Mouse (Mus musculus): ENCODE measurements at regions not wholly inside any gene's neighbourhood (a gene's known extent, or its start where the extent isn't known, plus 50 kb on each side); places are given as distances from the start of the nearest gene placed in this dataset.

GRCm38 (mm10) chr12:94155110-94155858, 1536.7 kb upstream of the Flrt2 start:
- no peak for DNase-seq

DNA sequence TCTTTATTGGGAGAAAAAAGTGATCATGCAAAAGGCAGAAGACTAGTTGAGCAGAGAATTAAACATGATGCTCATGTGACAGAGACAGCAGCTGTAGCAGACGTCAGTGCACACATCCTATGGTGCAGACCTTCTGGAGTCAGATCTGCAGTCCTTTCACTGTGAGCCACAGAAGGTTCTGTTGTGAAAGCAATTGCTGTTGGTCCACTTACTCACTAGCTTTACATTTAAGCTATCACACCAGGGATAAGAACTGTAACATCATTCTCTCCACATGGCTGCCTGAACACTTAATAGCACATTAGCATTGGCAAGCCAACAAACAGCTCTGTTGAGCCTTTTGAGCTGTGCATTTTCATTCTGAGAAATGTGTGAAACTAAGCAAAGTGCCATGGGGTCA, 1509.7 kb upstream of the Flrt2 start:
- DNase-seq, result no peak

DNA sequence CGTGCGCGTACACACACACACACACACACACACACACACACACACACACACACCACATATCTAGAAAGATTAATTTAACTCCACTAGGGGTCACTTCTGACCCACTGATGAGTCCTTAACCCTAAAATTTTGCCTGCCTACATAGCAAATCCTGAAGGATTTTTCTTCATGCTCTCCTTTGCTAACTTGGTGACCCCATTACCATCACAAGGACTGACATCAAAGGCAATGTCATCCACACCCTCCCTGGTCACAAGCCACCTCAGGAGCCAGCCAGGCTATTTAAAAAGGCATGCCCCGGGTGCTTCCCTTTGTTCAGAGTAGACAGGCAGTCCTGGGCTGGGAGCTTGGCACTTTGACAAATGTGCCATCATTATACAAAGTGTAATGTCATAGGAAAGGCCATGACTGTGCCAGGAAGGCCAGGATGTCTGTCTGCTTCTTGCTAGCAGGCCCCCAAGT, 1501.4 kb upstream of the Flrt2 start:
- no peak for DNase-seq

DNA sequence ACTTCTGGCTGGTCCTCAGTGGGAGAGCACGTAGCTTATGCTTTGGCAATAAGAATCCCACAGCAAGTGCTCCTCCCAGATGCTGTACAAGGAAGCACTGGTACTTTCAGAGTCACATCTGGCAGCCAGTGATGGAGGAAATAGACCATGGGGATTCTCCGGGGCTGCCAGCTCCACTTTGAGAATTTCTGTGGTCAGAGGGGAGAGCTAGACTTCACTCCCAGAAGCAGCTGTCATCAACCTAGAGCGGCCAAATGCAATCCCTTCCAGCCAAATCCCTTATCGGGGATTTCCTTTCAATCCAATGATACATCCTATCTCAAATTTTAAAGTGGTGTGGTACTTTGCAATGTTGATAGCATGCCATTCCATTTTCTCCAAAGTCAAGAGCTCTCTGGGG, 1474.1 kb upstream of the Flrt2 start:
- no peak for DNase-seq

GRCm38 (mm10) chr12:94229894-94230293, 1462.1 kb upstream of the Flrt2 start:
- no peak for DNase-seq

DNA sequence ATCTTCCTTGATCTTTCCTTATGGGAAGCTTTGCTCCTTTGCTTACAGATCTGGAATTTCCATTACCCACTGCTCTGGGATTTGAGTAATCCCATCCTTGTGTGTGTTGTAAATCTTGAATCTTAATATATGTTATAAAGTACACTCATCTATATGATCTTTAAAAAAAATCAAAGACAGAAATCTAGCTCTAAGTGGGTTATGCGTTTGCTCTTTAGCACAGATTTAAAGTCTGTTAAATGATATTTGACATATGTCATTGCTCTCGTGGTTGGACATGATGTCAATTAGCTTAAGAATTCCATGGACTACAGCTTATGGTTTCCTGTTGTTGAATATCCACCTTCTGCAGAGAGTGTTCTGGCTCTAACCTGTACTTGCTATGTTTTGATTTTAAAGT, 1446.7 kb upstream of the Flrt2 start:
- no peak for DNase-seq

DNA sequence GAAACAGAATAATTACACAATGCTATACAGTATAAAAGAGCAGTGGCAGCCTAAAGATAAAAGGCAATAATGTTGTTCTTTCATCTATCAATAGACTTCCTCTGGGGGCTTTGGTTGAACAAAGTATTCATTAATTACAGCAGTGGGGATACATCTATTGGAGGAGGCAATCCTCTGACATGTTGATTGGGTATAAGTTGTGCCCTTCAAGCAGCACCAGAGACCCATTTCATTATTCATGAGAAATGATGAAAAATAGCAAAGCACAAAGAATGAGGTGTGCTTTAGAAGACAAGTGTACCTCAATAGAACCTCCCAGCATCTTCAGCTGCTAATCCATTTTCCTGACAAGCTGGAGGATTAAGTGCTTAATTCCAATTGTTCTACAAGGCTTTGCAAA, 1444.7 kb upstream of the Flrt2 start:
- no peak for DNase-seq

- no peak for DNase-seq
These were observed 1438.9 kb upstream of the Flrt2 start for GRCm38 (mm10) chr12:94252957-94253633.

- no peak for DNase-seq
These were observed 1411.1 kb upstream of the Flrt2 start for GRCm38 (mm10) chr12:94280946-94281345.

DNA sequence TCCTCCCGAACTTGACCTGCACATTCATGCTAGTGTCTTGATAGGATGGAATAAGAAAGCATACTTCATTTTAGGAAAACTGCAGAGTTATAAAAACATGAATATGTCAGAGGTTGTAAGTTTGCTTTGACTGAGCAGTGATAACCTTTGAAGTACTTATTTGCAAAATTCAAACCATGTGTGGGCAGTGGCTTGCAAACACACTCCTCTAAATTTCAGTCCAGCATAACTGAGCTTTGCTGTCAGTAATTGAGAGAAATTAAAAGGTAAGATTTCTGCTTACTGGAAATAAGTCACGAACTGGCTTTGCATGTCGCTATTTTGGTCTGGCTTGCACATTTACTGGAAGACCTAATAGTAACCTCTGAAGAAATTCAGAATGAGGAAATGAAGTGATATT, 1409.1 kb upstream of the Flrt2 start:
- no peak for DNase-seq

DNA sequence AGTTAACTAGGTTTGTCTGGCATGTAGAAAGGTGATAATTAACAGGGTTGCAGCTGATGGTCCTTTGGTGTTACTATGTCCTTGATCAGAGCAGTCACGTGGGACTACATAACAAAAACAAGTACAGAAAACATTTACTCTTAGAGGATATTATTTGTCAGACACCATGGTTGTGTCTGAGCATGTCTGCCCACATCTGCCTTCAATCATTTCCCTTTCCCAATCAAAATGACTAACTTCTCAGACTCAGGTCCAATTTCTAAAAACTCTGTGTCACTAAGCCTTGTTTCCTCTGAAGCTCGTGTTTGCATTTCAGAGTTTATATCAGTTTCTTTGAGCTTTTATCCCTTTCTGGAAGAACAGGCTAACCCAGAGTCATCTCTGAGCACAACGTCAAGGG, 1408.5 kb upstream of the Flrt2 start:
- no peak for DNase-seq

DNA sequence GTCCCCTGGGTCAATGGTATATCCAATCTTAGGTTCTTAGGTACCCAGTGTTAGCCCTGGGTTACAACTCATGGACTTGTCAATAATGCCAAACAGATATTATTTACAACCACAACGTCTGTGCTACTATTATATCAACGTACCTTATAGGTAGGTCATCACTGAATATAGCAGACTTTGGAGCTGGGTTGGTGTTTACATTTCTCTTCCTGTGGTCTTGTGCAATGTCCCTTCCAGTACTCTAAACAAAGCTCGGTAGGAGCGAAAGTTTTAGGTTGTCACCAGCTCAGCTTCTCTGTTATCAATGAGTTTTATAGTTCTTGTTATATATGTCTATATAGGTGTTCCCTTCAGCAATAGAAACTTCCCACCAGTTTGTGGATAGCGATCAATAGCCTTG, 1394.2 kb upstream of the Flrt2 start:
- no peak for DNase-seq

DNA sequence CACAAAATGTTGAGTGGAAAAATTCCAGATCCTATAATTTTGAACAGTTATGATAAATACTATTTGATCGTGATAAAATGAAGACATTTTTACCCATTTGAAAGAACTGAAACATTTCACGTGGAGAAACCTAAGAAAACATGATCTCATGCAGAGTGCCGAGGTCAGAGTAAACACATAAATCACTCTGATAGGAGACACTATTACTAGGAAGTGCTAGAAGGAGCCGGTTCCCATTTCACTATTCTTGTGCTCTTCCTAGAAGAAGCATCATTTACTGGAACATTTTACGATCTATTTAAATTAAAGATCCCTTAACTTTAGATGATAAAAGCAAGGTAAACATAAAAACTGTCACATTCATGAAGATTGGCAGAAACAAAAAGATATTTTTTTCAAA, 1359.7 kb upstream of the Flrt2 start:
- no peak for DNase-seq

DNA sequence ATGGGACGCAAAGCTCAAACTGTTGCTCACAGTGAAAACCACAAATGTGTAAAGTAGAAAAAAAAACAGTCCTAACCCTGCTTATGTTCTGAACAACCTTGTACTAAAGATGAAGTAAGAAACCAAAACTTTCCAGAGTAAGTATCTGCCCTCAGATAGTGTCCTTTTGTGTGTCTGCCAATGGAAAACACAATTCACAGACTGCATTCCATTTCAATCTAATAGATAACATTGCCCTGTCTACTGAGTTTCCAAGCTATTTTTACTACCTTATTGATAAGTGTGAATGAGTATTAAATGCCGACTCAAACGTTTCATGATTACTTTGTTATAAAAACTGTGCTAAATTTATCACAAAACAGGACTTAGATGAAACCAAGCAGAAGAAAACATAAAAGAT, 1357.4 kb upstream of the Flrt2 start:
- DNase-seq, result no peak

DNA sequence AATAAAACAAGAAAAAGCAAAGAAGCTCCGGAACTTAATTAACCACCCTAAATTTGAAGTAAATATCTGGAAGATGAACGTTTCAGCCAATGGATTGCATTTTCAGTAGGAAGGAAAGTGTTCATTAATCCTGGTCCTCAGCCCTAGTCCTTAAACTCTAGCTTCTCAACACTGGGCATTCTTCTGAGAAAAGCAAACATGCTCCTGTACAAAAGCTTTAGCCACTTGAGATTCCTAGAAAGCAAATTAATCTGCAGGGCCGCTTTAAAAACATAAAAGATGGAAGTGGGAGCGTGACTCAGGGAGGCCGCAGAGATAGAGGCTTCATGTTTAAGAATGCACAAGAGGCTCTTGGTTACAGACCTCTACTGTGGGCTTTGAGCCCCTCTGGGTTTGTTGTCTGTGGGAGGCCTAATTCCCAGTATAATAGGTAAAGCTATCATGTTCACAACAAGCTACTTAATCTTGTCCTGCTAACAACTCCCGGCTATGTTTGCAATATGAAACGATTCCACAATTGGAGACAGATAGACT, 1342.3 kb upstream of the Flrt2 start:
- DNase-seq, result no peak

- no peak for DNase-seq
These were observed 1327.8 kb upstream of the Flrt2 start for GRCm38 (mm10) chr12:94364269-94364668.

- DNase-seq, result no peak
These were observed 1292.0 kb upstream of the Flrt2 start for GRCm38 (mm10) chr12:94399991-94400390.

GRCm38 (mm10) chr12:94420918-94421317, 1271.1 kb upstream of the Flrt2 start:
- no peak for DNase-seq

- no peak for DNase-seq
These were observed 1270.3 kb upstream of the Flrt2 start for GRCm38 (mm10) chr12:94421743-94422142.

- DNase-seq, result no peak
These were observed 1267.6 kb upstream of the Flrt2 start for GRCm38 (mm10) chr12:94424340-94424981.

DNA sequence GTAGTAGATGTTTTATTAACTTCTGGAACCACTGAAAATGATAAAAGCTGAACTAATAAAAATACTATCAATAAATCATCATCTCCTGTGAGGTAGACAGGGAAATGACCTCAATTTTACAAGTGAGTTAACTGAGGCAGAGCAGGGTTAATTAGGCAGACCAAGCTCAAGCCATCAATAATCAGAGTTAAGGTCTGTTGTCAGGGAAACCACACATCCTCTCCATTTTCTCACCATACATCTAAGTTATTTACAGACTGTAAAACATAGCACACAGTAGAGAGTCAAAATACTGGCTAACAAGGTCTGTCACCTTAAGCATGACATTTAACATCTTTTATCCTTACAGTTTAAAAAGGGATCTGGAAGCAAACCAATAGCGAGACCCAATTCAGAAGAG, 1242.5 kb upstream of the Flrt2 start:
- DNase-seq, result no peak

DNA sequence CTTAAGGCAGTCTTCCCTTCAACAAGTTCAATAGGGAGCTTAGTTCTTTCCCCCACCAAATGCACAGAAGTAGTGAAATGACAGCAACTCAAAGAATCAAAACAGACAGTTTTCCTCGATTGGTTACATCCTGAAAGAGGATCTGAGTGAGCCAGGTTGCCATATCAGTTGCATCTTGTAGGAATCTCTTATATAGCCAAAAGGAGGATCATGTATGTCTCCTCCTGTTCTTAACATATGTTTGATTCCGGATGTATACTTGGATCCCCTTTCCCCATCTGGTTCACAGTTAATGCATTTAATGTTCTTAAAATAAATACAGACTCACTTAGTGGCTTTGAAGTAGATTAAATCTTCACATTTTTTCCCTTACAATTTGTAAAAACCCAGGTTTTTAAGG, 1224.0 kb upstream of the Flrt2 start:
- DNase-seq, result no peak

- DNase-seq, result no peak
These were observed 1223.4 kb upstream of the Flrt2 start for GRCm38 (mm10) chr12:94468609-94469008.

GRCm38 (mm10) chr12:94469850-94470249, 1222.2 kb upstream of the Flrt2 start:
- DNase-seq, result no peak
